Mouse (Mus musculus): ENCODE data around the gene Adra2b. TPM values are rescaled to one million over a fixed set of nuclear protein-coding genes. Genes with fewer than 3 reads are reported as not detected.

The Adra2b gene
- polyA plus RNA-seq, 1 experiment from 2014 or later: 9.2 TPM

- Histone ChIP-seq H3K36me3 (no peaks in the 10 kb centered on the region), H3K27ac (no peak overlapping the region), H3K4me3 (no peak overlapping the region), H3K4me1 (no peaks in the 10 kb centered on the region), H3K27me3 (ENCODE audit: insufficient read depth, poor library complexity, severe bottlenecking) (peaks cover 37% of the 10 kb centered on the region), H3K9me3 (no peaks in the 10 kb centered on the region)
- DNase-seq (ENCODE audit: low spot score): no peak
- whole genome bisulfite sequencing: 75% methylated on average over 13 of the region's 13 CpGs
Measured at GRCm38 (mm10) chr2:127347147-127347985, 15.6 kb upstream of the Adra2b start.

GRCm38 (mm10) chr2:127353881-127354280 is 9.1 kb upstream of the Adra2b start:
- WGBS: 85% methylated on average over 4 of the region's 4 CpGs
- H3K4me1 ChIP-seq: no peaks in the 10 kb centered on the region
- no peak overlapping the region for H3K4me3 ChIP-seq
- H3K9me3 ChIP-seq: no peaks in the 10 kb centered on the region
- H3K27me3 ChIP-seq (ENCODE audit: insufficient read depth, poor library complexity, severe bottlenecking): peaks cover 39% of the 10 kb centered on the region
- H3K36me3 ChIP-seq: no peaks in the 10 kb centered on the region
- no peak overlapping the region for H3K27ac ChIP-seq
- no peak for DNase-seq (ENCODE audit: low spot score)

- no peaks in the 10 kb centered on the region for H3K9me3 ChIP-seq
- H3K27me3 ChIP-seq (ENCODE audit: insufficient read depth, poor library complexity, severe bottlenecking): peaks cover 75% of the 10 kb centered on the region
- DNase-seq (ENCODE audit: low spot score): no peak
- no peaks in the 10 kb centered on the region for H3K36me3 ChIP-seq
- H3K4me1 ChIP-seq: peaks cover 42% of the 10 kb centered on the region
- peak overlapping the region; percentile 66 for H3K4me3 ChIP-seq
- H3K27ac ChIP-seq: peak overlapping the region; percentile 78
- under 1% methylated on average over 28 of the region's 28 CpGs for WGBS
Measured at GRCm38 (mm10) chr2:127363282-127363652, 259 bp downstream of the Adra2b start.

- peaks cover 75% of the 10 kb centered on the region for H3K27me3 ChIP-seq (ENCODE audit: insufficient read depth, poor library complexity, severe bottlenecking)
- peaks cover 42% of the 10 kb centered on the region for H3K4me1 ChIP-seq
- no peaks in the 10 kb centered on the region for H3K36me3 ChIP-seq
- peak overlapping the region; percentile 78 for H3K27ac ChIP-seq
- WGBS: 4% methylated on average over 20 of the region's 20 CpGs
- no peaks in the 10 kb centered on the region for H3K9me3 ChIP-seq
- peak overlapping the region; percentile 66 for H3K4me3 ChIP-seq
- DNase-seq (ENCODE audit: low spot score): no peak
Measured at GRCm38 (mm10) chr2:127363696-127364095, 688 bp downstream of the Adra2b start.

GRCm38 (mm10) chr2:127364452-127364851 is 1.4 kb downstream of the Adra2b start:
- DNase-seq (ENCODE audit: low spot score): no peak
- 15% methylated on average over 8 of the region's 8 CpGs for WGBS
- Histone ChIP-seq H3K27ac (peak overlapping the region; percentile 78; the same call in 1 of the 2 replicates), H3K27me3 (ENCODE audit: insufficient read depth, poor library complexity, severe bottlenecking) (peaks cover 72% of the 10 kb centered on the region), H3K4me1 (peaks cover 47% of the 10 kb centered on the region), H3K4me3 (peak overlapping the region; percentile 66), H3K36me3 (no peaks in the 10 kb centered on the region), H3K9me3 (no peaks in the 10 kb centered on the region)

GRCm38 (mm10) chr2:127367126-127367820 is 4.3 kb downstream of the Adra2b start:
- Histone ChIP-seq H3K27ac (peak overlapping the region; percentile 93), H3K27me3 (ENCODE audit: insufficient read depth, poor library complexity, severe bottlenecking) (peaks cover 45% of the 10 kb centered on the region), H3K4me3 (no peak overlapping the region), H3K9me3 (no peaks in the 10 kb centered on the region), H3K36me3 (no peaks in the 10 kb centered on the region), H3K4me1 (peaks cover 76% of the 10 kb centered on the region)
- WGBS: 49% methylated on average over 10 of the region's 10 CpGs
- DNase-seq (ENCODE audit: low spot score): no peak

- 54% methylated on average over 5 of the region's 5 CpGs for WGBS
- Histone ChIP-seq H3K4me3 (peak overlapping the region; percentile 39), H3K27me3 (ENCODE audit: insufficient read depth, poor library complexity, severe bottlenecking) (peaks cover 21% of the 10 kb centered on the region), H3K4me1 (peaks cover 75% of the 10 kb centered on the region), H3K9me3 (no peaks in the 10 kb centered on the region), H3K36me3 (no peaks in the 10 kb centered on the region), H3K27ac (peak overlapping the region; percentile 93)
- no peak for DNase-seq (ENCODE audit: low spot score)
Measured at GRCm38 (mm10) chr2:127369703-127370376, 6.8 kb downstream of the Adra2b start.

GRCm38 (mm10) chr2:127370561-127371483 is 7.8 kb downstream of the Adra2b start:
- H3K36me3 ChIP-seq: no peaks in the 10 kb centered on the region
- peak overlapping the region; percentile 39 for H3K4me3 ChIP-seq
- peak overlapping the region; percentile 93 for H3K27ac ChIP-seq
- H3K4me1 ChIP-seq: peaks cover 79% of the 10 kb centered on the region
- H3K9me3 ChIP-seq: no peaks in the 10 kb centered on the region
- peaks cover 11% of the 10 kb centered on the region for H3K27me3 ChIP-seq (ENCODE audit: insufficient read depth, poor library complexity, severe bottlenecking)
- peak; percentile 94 for DNase-seq (ENCODE audit: low spot score)
- WGBS: 11% methylated on average over 9 of the region's 9 CpGs

GRCm38 (mm10) chr2:127371484-127371861 is 8.5 kb downstream of the Adra2b start:
- Histone ChIP-seq H3K9me3 (no peaks in the 10 kb centered on the region), H3K4me1 (peaks cover 81% of the 10 kb centered on the region), H3K27me3 (ENCODE audit: insufficient read depth, poor library complexity, severe bottlenecking) (peaks cover 6% of the 10 kb centered on the region; the same call in 1 of the 2 replicates), H3K4me3 (peak overlapping the region; percentile 39; the same call in 1 of the 2 replicates), H3K36me3 (no peaks in the 10 kb centered on the region), H3K27ac (peak overlapping the region; percentile 93)
- WGBS: 56% methylated on average over 1 of the region's 1 CpGs
- peak; percentile 93 for DNase-seq (ENCODE audit: low spot score)

GRCm38 (mm10) chr2:127372082-127372481 is 9.1 kb downstream of the Adra2b start:
- 77% methylated on average over 2 of the region's 2 CpGs for WGBS
- H3K4me3 ChIP-seq: no peak overlapping the region
- peaks cover 81% of the 10 kb centered on the region for H3K4me1 ChIP-seq
- H3K27ac ChIP-seq: peak overlapping the region; percentile 93
- H3K9me3 ChIP-seq: no peaks in the 10 kb centered on the region
- DNase-seq (ENCODE audit: low spot score): peak; percentile 86
- H3K27me3 ChIP-seq (ENCODE audit: insufficient read depth, poor library complexity, severe bottlenecking): peaks cover 2% of the 10 kb centered on the region; the same call in 1 of the 2 replicates
- H3K36me3 ChIP-seq: no peaks in the 10 kb centered on the region

GRCm38 (mm10) chr2:127374131-127374530 is 11.1 kb downstream of the Adra2b start:
- no peaks in the 10 kb centered on the region for H3K27me3 ChIP-seq (ENCODE audit: insufficient read depth, poor library complexity, severe bottlenecking)
- no peak for DNase-seq (ENCODE audit: low spot score)
- no peaks in the 10 kb centered on the region for H3K9me3 ChIP-seq
- H3K4me3 ChIP-seq: no peak overlapping the region
- peak overlapping the region; percentile 93 for H3K27ac ChIP-seq
- H3K36me3 ChIP-seq: no peaks in the 10 kb centered on the region
- WGBS: 79% methylated on average over 3 of the region's 3 CpGs
- H3K4me1 ChIP-seq: peaks cover 84% of the 10 kb centered on the region

GRCm38 (mm10) chr2:127375087-127375486 is 12.1 kb downstream of the Adra2b start:
- no peaks in the 10 kb centered on the region for H3K9me3 ChIP-seq
- 30% methylated on average over 3 of the region's 3 CpGs for WGBS
- H3K4me3 ChIP-seq: peak overlapping the region; percentile 12; the same call in 1 of the 2 replicates
- no peaks in the 10 kb centered on the region for H3K36me3 ChIP-seq
- H3K4me1 ChIP-seq: peaks cover 81% of the 10 kb centered on the region
- peak overlapping the region; percentile 93 for H3K27ac ChIP-seq
- H3K27me3 ChIP-seq (ENCODE audit: insufficient read depth, poor library complexity, severe bottlenecking): no peaks in the 10 kb centered on the region
- no peak for DNase-seq (ENCODE audit: low spot score)
